Mouse (Mus musculus): ENCODE results near the gene Aox2.

Gene Aox2

GRCm38 (mm10) chr1:58343861-58344260, 65.7 kb downstream of the Aox2 start:
- DNase-seq (ENCODE audit: inconsistent age in 2 of 2, low spot score in 1 of 2), result no peak

GRCm38 (mm10) chr1:58344570-58344969, 66.4 kb downstream of the Aox2 start:
- DNase-seq (ENCODE audit: inconsistent age in 2 of 2, low spot score in 1 of 2), result no peak

DNA sequence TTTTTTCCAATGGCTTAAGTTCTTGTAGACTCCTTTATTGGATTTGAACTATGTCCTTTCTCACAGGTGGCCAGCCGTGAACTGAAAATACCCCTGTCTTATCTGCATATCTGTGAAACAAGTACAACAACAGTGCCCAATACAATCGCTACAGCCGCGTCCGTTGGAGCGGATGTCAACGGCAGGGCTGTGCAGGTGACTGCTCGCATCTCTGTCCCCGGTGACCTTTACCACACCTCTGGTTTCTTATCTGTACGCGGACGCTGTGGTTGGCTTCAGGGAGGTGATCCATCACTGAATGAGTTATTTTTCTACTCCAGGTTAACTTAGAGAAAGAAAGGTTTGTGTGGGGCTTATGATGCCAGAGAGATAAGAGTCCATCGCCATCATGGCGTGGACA, 68.0 kb downstream of the Aox2 start:
- no peak for DNase-seq (ENCODE audit: inconsistent age in 2 of 2, low spot score in 1 of 2)

GRCm38 (mm10) chr1:58348712-58349111, 70.6 kb downstream of the Aox2 start:
- DNase-seq (ENCODE audit: inconsistent age in 2 of 2, low spot score in 1 of 2), result no peak

DNA sequence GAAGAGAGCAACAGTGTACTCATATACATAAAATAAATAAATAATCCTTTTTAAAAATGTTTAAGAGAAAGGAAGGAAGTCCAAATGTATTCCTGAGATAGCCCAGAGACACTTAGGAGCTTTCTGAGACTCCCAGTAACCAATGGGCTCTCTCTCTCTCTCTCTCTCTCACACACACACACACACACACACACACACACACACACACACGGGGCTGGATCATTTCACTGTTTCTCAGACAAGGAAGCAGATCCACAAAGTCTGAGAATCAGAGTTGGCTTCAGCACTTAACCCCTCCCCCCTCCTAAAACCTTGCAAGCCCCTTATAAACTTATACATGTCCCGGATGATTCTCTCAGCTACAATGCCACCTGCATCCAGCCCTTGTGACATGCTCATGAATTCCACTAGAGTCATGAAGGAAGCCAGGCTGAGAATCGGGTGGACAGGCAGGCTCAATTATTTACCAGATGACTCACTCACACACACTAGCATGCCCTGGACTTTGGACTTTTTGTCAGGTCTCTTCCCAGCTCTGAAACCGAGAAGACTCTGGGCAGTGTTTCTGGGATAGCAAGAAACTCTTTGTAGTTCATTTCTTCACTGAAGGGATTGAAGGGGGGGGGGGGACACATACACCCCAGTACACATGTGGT, 75.2 kb downstream of the Aox2 start:
- peak; percentile 22 to 66 for DNase-seq (ENCODE audit: inconsistent age in 2 of 2, low spot score in 1 of 2)

GRCm38 (mm10) chr1:58358958-58359901, 81.1 kb downstream of the Aox2 start:
- DNase-seq (ENCODE audit: inconsistent age in 2 of 2, low spot score in 1 of 2), result peak; percentile 84 to 88

GRCm38 (mm10) chr1:58362296-58362695, 84.2 kb downstream of the Aox2 start:
- no peak for DNase-seq (ENCODE audit: inconsistent age in 2 of 2, low spot score in 1 of 2)

DNA sequence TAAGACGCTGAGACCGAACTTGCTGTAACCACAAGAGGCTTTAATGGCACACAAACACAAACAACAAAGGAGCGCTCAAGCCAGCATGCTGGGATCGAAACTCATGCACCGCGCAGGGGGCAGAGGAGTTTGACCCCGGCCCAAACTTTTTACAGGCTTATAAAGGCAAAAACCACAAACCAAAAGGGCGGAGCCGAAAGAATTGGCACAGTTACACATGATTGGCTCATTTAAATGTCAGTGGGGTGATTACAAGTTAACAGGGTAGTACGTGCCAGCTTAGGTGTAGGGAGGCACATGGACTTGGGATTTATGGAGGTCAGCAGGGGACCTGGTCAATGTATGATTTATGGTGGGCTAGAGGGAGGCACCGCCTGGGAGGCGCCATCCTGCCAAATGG, 86.4 kb downstream of the Aox2 start:
- no peak for DNase-seq (ENCODE audit: inconsistent age in 2 of 2, low spot score in 1 of 2)

DNA sequence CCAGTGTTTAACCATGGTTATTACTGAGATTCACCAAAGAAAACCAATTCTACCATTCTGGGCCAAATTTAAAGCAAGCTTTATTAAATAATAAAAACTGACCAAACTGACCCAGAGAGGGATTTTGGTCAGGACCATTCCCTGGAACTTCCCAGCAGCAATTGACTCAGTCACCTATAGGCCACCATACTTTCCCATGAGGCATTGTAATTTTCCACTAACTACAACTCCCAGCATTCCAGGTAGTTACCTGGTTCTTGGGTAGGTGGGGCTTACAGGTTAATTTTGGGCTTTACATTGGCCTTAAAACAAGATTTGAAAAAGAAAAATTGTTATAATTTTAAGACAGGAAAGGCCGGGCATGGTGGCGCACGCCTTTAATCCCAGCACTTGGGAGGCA, 87.7 kb downstream of the Aox2 start:
- DNase-seq (ENCODE audit: inconsistent age in 2 of 2, low spot score in 1 of 2), result no peak

- DNase-seq (ENCODE audit: inconsistent age in 2 of 2, low spot score in 1 of 2), result no peak
Observed at GRCm38 (mm10) chr1:58366737-58367471, 88.8 kb downstream of the Aox2 start.

DNA sequence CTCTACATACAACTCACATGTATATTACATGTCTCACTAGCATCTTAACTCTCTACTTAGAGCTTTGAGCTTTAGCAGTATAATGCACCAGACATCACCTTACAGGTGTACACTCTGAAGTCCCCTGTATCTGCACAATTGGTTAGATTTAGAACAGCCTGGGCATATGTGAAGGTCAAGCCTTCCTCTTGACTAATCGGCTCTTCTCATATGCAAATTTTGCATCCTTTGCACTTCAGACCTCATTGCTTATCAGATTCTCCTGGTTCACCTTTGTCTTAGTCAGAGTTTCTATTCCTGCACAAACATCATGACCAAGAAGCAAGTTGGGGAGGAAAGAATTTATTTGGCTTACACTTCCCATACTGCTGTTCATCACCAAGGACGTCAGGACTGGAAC, 91.6 kb downstream of the Aox2 start:
- DNase-seq (ENCODE audit: inconsistent age in 2 of 2, low spot score in 1 of 2), result no peak

DNA sequence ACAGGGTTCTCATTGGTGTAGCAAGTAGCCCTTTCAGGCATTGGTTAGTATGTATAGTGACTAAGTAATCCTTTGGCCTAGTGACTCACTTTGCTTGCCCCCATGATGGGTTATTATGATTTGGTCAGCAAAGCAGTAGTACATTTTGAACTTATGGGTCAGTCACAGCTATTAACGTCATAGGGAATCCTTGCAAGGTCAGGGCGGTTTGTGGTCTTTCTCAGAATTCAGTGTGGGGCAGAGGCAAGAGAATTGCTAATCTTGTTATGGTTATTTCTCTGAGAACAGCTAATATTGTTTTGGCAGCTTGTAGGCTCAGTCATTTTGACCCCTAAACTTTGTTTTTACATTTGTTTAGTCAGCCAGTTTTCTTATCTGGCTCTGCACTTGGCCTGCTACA, 96.1 kb downstream of the Aox2 start:
- peak; percentile 59 to 70 for DNase-seq (ENCODE audit: inconsistent age in 2 of 2, low spot score in 1 of 2)

- DNase-seq (ENCODE audit: inconsistent age in 2 of 2, low spot score in 1 of 2), result peak; percentile 29 to 80
Observed at GRCm38 (mm10) chr1:58375574-58376147, 97.5 kb downstream of the Aox2 start.

GRCm38 (mm10) chr1:58382586-58383281, 104.6 kb downstream of the Aox2 start:
- peak in 1 of 2 experiments; percentile 40 for DNase-seq (ENCODE audit: inconsistent age in 2 of 2, low spot score in 1 of 2)

- DNase-seq (ENCODE audit: inconsistent age in 2 of 2, low spot score in 1 of 2), result peak in 1 of 2 experiments; percentile 67
Observed at GRCm38 (mm10) chr1:58391421-58392267, 113.5 kb downstream of the Aox2 start.

DNA sequence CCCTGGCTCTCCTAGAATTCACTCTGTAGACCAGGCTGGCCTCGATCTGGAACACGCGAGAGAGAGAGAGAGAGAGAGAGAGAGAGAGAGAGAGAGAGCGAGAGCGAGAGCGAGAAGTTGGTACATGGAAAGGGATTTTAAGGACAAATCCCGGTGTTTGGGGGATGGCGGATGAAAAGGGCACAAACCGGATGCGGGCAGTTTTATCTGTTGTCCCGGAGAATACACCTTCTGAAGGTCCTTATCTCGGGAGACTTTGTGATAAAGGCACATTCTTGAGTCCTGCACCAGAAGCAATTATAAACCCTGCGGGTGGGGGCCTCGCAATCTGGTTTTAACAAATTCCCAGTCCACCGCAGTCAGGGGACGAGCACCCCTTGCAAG, 114.1 kb downstream of the Aox2 start:
- no peak for DNase-seq (ENCODE audit: inconsistent age in 2 of 2, low spot score in 1 of 2)

- peak; percentile 95 to 98 for DNase-seq (ENCODE audit: inconsistent age in 2 of 2, low spot score in 1 of 2)
Observed at GRCm38 (mm10) chr1:58392652-58393283, 114.6 kb downstream of the Aox2 start, which contains the start of gene Bzw1. Bzw1 (plus strand) TSS chr1:58392898.

DNA sequence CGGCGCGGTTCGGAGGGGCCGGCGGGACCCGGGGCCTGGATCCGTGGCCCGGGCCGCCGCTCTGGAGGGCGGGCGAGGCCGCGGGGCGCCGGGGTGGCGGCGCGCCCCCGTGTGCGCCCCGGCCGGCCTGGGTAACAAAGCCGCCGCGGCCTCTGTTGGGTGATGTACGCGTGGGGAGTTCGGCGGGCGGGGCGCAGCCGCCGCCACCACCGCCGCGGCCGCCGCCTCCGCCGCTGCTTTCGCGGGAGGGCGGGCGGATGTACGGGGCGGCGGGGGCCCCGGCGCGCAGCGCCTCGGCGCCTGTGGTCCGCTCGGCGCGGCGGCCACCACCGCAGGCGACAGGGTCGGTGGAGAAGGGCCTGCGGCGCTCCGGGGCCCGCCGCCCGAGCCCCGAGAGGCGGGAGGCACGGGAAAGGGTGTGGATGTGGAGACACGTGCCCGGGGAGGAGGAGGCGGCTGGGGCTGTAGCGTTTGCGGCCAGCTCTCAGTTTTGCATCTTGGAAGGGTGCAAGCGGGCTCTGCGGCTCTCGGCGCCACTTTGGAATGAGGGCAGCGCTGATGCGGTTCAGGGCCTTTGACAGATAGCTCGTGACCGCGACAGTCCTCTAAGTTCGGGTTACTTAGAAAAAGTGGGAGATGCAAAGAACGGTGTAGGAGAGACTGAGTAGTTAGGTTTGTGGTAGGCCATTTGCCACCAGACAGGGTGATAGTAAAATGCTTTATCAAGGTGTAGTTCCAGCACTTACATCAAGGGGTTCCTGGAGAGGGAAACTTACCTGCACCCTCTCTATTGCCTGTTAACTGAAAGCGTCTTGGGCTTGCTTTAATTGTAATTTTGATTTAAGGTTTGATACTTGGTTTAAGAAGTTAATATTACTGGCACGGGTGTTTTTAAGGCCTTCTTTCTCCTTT, 115.4 kb downstream of the Aox2 start:
- peak; percentile 71 to 84 for DNase-seq (ENCODE audit: inconsistent age in 2 of 2, low spot score in 1 of 2)
